Mouse (Mus musculus) liver, adult 2 months (tissue): Measurements from ENCODE around the gene Polr1e. TPM values are rescaled to one million over a fixed set of nuclear protein-coding genes. Genes with fewer than 3 reads are reported as not detected.

ENCODE experiments used
- DNase-seq: peaks from one replicate; pipeline ENCODE4 v3.0.0-alpha.2; 2011; ENCODE audit warnings: low read depth, low spot score; ENCODE audit errors: extremely low read depth
- H3K27ac ChIP-seq: fragments of 200-500 bp; replicated peaks from 2 replicates; pipeline ENCODE4 v1.5.1; 2012; ENCODE audit warnings: low read depth, mild to moderate bottlenecking, control low read depth, inconsistent platforms, low read length; ENCODE audit not compliant: insufficient read depth
- H3K27me3 ChIP-seq: fragments of 200-500 bp; 2 replicates; pipeline ENCODE4 v1.6.1; 2012; ENCODE audit warnings: mild to moderate bottlenecking, moderate library complexity, low read length, inconsistent platforms; ENCODE audit not compliant: control insufficient read depth, insufficient read depth
- H3K36me3 ChIP-seq: fragments of 200-500 bp; 2 replicates; pipeline ENCODE4 v1.6.1; 2012; ENCODE audit warnings: low read length, inconsistent platforms; ENCODE audit not compliant: control insufficient read depth, insufficient read depth
- H3K4me1 ChIP-seq: fragments of 200-500 bp; 2 replicates; pipeline ENCODE4 v1.6.1; 2011; ENCODE audit warnings: low read length; ENCODE audit not compliant: control insufficient read depth, insufficient read depth
- H3K4me3 ChIP-seq: fragments of 200-500 bp; 2 replicates; pipeline ENCODE4 v1.5.1; 2011; ENCODE audit warnings: low read depth, mild to moderate bottlenecking, control low read depth, low read length, moderate library complexity; ENCODE audit not compliant: insufficient read depth
- H3K79me2 ChIP-seq: fragments of 200-500 bp; 2 replicates; pipeline ENCODE4 v1.6.1; 2012; ENCODE audit warnings: inconsistent platforms, mild to moderate bottlenecking, low read length, moderate library complexity; ENCODE audit not compliant: control insufficient read depth, insufficient read depth
- H3K9ac ChIP-seq: fragments of 200-500 bp; 2 replicates; pipeline ENCODE4 v1.6.1; 2012; ENCODE audit warnings: low read depth, mild to moderate bottlenecking, control low read depth, inconsistent platforms, low read length
- CTCF ChIP-seq: fragments of 200-500 bp; IDR thresholded peaks from 2 replicates; pipeline ENCODE4 v1.5.1; 2011; ENCODE audit warnings: low read depth, low read length, control low read depth
- POLR2A ChIP-seq: fragments of 200-500 bp; IDR thresholded peaks from 2 replicates; pipeline ENCODE4 v1.6.1; 2011; ENCODE audit warnings: low read length, control low read depth; ENCODE audit not compliant: insufficient read depth; ENCODE audit errors: extremely low read depth
- WGBS: fragments of 180-500 bp; shearing (Covaris S2); methylation state at CpG from one replicate; pipeline ENCODE4 v1.1.7; 2018; 5-methylcytosine and 5-hydroxymethylcytosine counted together
- polyA plus RNA-seq: library from polyadenylated mRNA; depleted of rRNA; stranded (reverse); fragments of >200 nt; gene quantifications from 2 replicates; pipeline ENCODE4 v1.2.3, GENCODE M21; 2012
- total RNA-seq: library from RNA; depleted of rRNA; stranded (reverse); fragments of >200 nt; gene quantifications from 2 replicates; pipeline ENCODE4 v1.2.3, GENCODE M21; 2014

The Polr1e gene
- total and polyA plus RNA-seq, 2 experiments, result 2.6 to 3.5 TPM

- Histone ChIP-seq H3K9ac (no peak overlapping the region), H3K27me3 (no peaks in the 10 kb centered on the region), H3K36me3 (peaks cover 24% of the 10 kb centered on the region; the same call in 1 of the 2 replicates), H3K79me2 (peaks cover 17% of the 10 kb centered on the region; the same call in 1 of the 2 replicates), H3K4me3 (no peak overlapping the region), H3K27ac (no peak overlapping the region), H3K4me1 (peaks cover 13% of the 10 kb centered on the region)
- no peak for DNase-seq
- no peak for TF ChIP-seq POLR2A
- no peak for TF ChIP-seq CTCF
- 86% methylated on average over 9 of the region's 9 CpGs for WGBS
Measured at GRCm38 (mm10) chr4:44993847-44994246, 24.5 kb upstream of the Polr1e start.

DNA sequence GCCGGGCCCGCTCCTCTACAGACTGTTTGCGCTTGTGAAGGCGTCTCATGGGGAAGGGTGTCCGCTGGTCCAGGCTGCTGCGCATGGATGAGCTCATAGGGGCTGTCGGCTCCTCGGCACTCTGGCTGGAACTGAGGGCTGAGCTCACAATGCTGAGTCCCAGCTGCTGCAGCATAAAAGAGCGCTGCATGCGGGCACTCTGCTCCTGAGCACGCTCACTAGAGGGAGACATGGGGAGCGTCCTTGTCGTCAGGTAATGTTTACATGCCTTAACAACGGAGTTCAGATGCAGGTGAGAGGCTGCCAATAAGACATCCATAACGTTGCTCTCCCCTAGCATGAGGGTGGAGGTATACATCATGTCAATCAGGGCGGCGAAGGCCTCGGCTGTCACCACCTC, 23.6 kb upstream of the Polr1e start:
- Histone ChIP-seq H3K27me3 (no peaks in the 10 kb centered on the region), H3K36me3 (peaks cover 18% of the 10 kb centered on the region; the same call in 1 of the 2 replicates), H3K79me2 (peaks cover 20% of the 10 kb centered on the region; the same call in 1 of the 2 replicates), H3K4me1 (peaks cover 16% of the 10 kb centered on the region), H3K9ac (no peak overlapping the region), H3K4me3 (no peak overlapping the region), H3K27ac (no peak overlapping the region)
- no peak for TF ChIP-seq CTCF
- no peak for TF ChIP-seq POLR2A
- no peak for DNase-seq
- 86% methylated on average over 18 of the region's 18 CpGs for WGBS

GRCm38 (mm10) chr4:44998071-44998470, 20.3 kb upstream of the Polr1e start:
- no peak overlapping the region for H3K9ac ChIP-seq
- 26% methylated on average over 3 of the region's 3 CpGs for WGBS
- peak; percentile 68 for DNase-seq
- H3K36me3 ChIP-seq, result peaks cover 2% of the 10 kb centered on the region; the same call in 1 of the 2 replicates
- H3K27ac ChIP-seq, result peak overlapping the region; percentile 54; the same call in 1 of the 2 replicates
- no peak overlapping the region for H3K4me3 ChIP-seq
- H3K4me1 ChIP-seq, result peaks cover 21% of the 10 kb centered on the region
- peaks cover 20% of the 10 kb centered on the region; the same call in 1 of the 2 replicates for H3K79me2 ChIP-seq
- TF ChIP-seq POLR2A, result no peak
- no peak for TF ChIP-seq CTCF
- H3K27me3 ChIP-seq, result no peaks in the 10 kb centered on the region

DNA sequence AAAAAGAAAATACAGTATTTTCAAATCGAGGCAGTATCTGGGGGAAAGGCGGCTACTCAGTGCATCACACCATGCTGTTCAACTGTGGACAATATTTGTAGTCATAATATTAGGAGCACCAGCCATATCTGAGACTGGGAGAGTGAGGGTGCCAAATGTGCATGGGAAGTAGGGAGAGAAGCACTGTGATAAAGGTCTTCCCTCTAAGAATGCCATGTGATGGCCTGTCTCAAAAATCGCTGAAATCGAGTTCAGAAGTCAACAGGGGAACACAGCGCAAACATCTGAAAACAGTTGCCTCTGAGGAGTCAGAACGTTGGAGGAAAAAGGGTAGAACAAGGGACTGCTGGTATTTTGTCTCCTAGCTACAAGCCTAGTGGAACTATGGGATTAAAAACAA, 18.4 kb upstream of the Polr1e start:
- Histone ChIP-seq H3K36me3 (no peaks in the 10 kb centered on the region; the same call in 1 of the 2 replicates), H3K79me2 (peaks cover 27% of the 10 kb centered on the region; the same call in 1 of the 2 replicates), H3K4me3 (no peak overlapping the region), H3K9ac (no peak overlapping the region), H3K4me1 (peaks cover 22% of the 10 kb centered on the region), H3K27me3 (no peaks in the 10 kb centered on the region), H3K27ac (no peak overlapping the region)
- 43% methylated on average over 6 of the region's 6 CpGs for WGBS
- TF ChIP-seq CTCF (no peak), POLR2A (no peak)
- peak; percentile 52 for DNase-seq

DNA sequence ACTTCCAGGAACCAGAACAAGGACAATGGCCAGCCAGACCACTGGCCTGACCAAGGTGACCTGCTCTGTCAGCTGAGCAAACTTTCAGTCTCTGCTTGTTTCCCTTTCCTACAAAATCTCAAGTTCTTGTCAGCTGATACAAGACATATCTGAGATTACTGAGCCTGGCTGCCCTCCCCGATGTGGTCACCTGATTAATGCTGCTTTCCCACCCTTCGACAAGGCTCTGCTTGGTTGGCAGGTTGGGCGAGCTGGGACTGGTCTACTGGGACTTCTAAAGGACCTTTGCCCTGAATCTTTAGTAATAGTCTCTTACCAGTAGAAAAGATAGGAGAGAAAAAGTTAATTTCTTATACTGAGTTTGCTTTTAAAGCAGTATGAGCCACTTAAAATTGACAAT, 12.9 kb upstream of the Polr1e start:
- no peak overlapping the region for H3K9ac ChIP-seq
- TF ChIP-seq POLR2A (no peak), CTCF (no peak)
- 20% methylated on average over 3 of the region's 3 CpGs for WGBS
- H3K79me2 ChIP-seq, result peaks cover 17% of the 10 kb centered on the region; the same call in 1 of the 2 replicates
- H3K36me3 ChIP-seq, result no peaks in the 10 kb centered on the region
- DNase-seq, result peak; percentile 46
- no peaks in the 10 kb centered on the region for H3K27me3 ChIP-seq
- no peak overlapping the region for H3K4me3 ChIP-seq
- peak overlapping the region; percentile 28; the same call in 1 of the 2 replicates for H3K27ac ChIP-seq
- H3K4me1 ChIP-seq, result peaks cover 15% of the 10 kb centered on the region

- Histone ChIP-seq H3K4me3 (peak overlapping the region; percentile 81), H3K4me1 (peaks cover 12% of the 10 kb centered on the region), H3K9ac (0 out of 2 replicates have a peak overlapping the region, but pooled peaks have one; percentile 1), H3K36me3 (no peaks in the 10 kb centered on the region), H3K79me2 (peaks cover 7% of the 10 kb centered on the region; the same call in 1 of the 2 replicates), H3K27ac (peak overlapping the region; percentile 13; the same call in 1 of the 2 replicates), H3K27me3 (no peaks in the 10 kb centered on the region)
- TF ChIP-seq CTCF (no peak), POLR2A (no peak)
- WGBS, result 2% methylated on average over 11 of the region's 11 CpGs
- peak; percentile 85 for DNase-seq
Measured at GRCm38 (mm10) chr4:45010806-45011415, 7.5 kb upstream of the Polr1e start.
